Mouse (Mus musculus) lung, postnatal 25 days (tissue): ENCODE measurements around the gene Ccdc157.

Source experiments
- DNase-seq: peaks from one replicate; pipeline ENCODE4 v3.0.0; 2022; ENCODE audit warnings: low spot score

The Ccdc157 gene

DNA sequence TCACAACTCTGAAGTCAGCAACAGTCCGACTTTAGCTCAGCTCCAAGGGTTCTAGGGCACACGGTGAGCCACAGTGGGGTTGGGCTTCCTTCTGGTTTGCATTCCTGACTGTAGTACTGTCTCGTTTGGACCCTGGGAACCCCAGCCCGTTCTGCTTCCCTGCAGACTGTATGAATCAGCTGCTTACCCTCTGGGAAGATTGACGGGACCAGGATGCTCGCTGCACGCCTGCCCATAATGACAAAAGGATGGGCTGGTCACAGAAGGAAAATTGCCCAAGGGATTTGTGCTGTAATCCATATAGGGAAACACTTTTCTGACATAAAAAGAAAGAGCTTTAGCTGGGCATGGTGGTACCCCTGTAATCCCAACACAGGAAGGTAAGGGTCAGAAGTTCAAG lies 61.3 kb downstream of the Ccdc157 start:
- no peak for DNase-seq

DNA sequence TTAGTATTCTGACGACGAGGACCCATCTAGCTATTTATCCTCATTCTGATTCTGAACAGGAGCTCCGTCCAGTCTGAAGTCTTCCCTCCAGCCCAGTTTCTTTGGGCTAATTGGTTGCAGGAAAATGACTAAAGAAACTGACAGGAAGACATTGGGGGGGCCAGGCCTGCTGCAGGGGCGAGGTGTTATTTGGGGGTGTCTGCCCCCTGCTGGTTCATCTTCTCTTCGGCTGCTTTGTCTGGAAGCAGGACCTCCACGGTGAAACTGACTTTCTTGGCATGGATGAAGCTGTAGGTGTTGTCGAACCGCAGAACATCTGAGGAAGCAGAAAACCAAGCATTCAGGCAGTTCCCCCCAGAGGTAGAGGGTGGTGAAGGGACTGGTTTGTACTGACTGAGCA lies 62.0 kb downstream of the Ccdc157 start:
- DNase-seq = no peak

DNA sequence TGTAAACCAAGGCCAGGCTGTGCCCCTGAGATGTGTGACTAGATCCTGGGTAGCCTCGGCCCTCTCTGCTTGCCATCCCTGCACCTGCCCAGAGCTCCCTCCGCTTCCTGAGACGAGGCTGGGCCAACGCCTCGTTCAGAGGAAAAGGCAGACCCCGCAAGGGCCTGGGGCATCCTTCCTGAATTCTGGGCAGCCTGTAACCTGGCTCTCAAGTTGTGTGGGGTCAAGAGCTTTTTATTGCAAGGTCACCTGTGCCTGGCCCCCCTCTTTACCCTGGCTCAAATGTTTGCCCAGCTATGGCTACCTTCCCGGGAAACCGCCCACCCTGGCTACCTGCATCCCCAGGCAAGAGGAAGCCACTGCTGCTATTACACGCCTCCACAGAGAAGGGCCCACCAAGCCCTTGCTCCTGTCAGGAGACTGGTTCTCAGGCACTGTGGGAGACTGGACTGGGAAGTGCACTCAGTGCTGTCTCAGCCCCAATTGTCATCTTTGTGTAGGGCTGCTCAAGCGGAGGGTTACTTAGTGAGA lies 62.9 kb downstream of the Ccdc157 start:
- DNase-seq = no peak

DNA sequence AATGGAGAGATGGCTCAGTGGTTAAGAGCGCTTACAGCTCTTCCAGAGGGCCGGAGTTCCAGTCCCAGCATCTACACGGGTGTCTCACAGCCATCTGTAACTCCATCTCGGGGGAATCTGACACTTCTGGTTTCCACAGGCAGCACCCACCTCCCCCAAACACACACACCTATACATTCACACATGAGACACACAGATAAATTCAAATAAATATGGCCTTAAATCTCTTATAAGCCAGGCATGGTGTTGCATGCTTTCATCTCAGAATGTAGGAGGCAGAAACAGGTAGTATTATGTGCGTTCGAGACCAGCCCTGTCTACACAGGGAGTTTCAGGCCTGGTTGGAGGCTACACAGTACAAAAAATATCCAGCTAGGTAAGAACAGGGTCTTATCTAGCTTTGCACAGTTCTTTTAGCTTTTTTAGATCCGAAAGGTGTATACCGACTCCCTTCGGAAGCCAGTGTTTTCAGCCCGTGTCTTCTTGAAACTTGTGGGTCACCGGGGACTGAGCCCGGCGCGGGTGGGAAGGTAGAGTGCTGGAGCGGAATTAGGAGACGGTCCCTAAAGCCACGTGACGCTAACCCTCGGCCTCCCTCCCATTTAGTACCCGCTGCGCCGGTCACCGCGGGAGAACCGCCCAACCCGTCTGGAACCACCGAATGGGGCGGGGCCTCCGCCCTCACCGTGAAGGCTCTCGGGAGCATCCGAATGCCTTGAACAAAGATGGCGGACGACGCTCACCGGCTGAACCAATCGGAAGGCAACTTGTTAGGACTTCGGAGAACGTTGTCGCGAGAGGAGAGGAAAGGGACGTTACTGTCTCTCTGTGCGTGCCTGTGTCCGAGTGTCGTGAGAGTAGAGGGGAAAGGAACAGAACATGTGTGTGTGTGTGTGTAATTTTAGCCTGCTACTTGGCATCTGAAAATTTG lies 63.8 kb downstream of the Ccdc157 start:
- DNase-seq = peak; percentile 99

DNA sequence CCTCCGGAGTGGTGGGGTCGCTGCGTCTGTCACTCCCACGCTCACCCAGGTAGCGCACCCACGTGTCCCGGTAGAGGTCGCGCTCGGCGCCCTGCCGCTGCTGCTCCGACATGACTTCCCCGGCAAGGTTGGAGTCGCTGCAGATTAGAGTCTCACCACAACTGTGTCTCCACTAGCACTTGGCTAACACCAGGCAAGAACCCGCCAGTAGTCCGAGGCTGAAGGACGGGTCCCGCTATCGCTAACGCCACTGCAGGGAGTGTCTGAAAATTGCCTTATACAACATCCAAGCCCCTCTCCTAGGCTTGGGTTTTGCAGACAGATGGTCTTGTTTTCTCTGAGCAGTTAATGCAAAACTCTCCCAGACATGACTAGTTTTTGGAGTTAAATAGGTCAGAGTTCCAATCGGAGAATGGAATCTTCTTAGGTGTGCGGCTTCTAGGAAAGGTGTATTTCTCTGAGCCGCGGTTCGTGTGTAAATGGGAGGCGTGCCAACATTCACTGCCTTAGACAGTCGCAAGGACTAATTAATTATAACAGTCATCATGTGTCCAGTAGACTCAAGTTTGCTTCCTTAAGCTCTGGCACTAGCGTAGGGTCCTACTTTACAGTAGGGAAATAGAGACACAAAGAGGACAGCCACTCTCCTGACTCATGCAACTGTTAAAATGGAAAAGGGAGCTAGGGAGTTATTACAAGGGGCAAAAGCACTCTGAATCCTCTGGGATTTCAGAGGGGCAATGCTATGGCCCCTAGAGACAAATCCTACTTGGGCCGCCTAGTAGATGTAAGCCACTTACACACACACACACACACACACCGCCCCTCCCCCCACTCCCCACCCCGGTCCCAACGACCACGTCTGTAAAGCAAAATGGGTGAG lies 64.7 kb downstream of the Ccdc157 start, which contains the start of gene Mtfp1:
Mtfp1 (minus strand) TSS at position 275 of the 883 bp plus-strand sequence.
- peak; percentile 41 for DNase-seq

DNA sequence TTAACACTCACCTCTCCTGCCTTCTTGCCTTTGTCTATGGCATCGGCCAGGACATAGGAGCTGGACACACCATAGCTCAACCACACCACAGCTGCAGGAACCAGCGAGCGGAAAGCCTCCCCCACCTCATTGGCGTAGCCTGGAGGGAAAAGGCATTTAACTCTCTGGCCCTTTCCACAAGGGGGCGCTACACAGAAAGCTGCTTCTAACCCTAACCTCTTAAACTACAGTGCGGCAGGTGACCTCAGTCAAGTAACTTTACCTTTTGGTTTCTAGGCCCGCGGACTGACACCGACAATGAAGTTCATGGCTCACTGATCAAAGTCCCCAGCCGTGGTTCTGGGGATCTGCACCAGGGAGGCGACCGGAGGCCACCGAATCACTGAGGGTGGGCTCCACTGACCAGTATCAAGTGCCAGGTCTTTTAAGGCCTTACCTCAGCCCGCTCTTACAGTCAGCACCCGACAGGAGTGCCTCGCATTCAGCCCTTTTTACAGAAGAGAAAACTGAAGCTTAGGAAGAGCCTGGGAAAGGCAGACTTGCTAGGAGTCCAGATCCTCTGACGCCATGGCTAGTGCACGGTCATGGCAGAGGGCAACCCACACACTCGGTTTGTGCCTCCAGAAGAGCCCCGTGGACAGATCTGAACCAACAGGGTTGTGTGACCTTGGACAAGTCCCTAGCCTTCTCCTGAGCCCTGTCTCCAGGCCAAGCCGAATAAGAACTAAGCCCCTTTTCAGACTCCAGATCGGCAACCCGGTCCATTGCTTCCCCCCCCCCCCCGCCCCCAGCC lies 65.5 kb downstream of the Ccdc157 start:
- DNase-seq = peak; percentile 78

DNA sequence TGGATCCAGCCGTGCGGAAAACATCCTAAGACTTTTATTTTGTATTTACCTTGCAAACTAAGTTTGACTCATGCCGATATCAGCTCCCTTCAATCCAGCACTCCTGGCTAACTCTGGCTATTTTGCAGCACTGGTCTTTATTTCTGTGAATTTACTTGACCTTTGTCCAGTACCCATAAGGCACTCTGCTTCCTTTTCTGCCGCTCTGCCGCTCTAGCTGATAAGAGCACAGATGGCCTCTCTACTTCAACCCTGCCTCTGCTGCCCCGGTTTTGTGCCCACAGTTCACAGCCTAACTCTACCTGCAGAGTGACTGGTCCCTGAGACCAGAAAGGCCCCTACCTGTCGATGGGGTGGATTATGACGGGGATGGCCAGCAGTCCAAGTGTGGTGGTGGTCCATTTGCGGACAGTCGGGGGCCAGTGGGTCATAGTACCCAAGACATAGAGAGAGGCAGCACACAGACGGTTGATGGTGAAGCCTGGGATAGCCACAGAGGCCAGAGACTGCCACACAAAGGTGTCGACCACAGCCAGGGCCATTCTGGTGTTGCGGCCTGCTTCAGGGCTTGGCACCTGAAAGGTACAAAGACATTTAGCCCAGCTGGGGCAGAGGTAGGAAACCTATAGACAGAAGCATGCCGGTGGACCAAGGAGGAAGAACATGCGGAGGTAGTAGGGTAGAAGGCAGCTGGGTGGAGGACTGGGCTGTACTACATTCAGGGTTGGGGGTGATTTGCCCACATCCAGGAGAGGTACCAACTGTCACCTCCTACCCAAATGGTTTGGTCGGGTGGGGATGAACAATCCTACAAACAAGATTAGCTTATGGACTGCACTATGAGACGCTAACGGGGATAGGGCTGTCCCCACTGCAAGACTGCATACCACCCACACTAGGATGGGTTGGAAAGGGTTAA lies 66.4 kb downstream of the Ccdc157 start:
- DNase-seq = no peak
